Mouse (Mus musculus): ENCODE data around the gene Cntf.

The Cntf gene

DNA sequence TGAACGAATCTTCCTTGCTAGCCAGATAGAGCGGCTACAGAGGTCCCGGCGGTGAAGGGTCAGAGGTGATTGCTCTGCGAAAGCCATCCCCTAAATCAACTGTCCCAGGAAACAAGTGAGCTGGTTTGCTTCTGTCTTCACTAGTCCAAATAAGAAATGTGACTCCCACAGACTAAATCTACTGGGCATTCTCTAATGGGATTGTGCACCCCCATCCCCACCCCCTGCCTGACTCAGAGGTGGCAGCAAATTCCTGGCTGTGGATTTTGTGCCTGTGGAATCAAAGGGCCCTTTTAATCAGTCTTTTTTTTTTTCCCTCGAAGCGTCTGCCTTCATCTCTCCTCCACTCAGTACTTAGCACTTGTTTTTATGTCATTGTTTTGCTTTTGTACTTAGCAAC lies at the start of gene Cntf:
Gene Cntf, minus strand, starts transcription at position 325 of the 400 bp plus-strand sequence.
- DNase-seq (ENCODE audit: low spot score in 2 of 2): no peak

DNA sequence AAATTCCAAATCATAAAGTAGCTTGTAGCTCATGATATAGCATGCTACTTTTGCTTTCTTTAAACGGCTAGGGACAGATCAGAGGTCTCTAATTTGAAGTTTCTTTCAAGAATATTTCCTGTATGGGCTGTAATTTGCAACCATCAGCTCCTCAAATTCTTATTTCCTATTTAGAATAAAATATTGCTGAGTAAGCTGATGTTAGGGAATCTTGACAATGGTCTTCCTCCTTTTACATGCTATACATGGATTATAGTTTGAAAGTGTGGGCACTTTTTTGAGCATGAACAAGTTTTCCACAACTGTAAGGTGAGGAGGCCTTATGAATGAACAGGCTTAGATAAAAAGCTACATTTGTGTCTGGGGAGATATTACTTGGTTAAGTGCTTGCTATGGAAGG lies 48.5 kb upstream of the Cntf start:
- DNase-seq (ENCODE audit: low spot score in 2 of 2): no peak

DNA sequence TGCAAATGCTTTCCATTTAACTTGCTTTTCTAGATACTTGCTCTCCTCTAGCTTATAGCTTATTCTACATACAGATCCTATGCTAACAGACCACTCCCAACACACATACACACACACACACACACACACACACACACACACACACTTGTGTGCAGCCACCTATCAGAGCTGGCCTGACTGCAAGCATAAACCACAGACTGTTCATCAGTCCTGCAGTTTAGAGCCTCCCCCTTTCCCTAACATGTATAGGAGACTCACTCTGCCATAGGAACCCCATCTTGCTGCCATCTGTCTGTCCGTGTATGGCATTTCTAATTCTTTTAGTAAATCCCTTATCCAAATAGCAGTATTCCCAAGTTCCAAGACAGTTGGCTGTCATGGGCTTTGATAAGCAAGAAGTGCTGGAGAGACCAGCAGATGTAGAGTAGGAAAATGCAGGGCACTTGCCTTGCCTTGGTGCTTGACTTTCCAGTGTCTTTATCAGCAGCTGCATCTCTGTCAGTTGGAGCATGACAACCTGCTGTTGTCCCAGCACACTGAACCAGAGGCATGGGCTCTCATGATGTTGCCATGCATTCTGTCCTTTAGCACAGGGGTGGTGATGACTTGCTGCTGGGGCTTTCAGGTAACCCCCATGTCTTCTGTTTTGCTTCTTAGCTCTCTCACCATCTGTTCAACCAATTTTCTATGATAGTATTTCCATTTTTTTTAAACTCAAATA lies 47.4 kb upstream of the Cntf start:
- DNase-seq (ENCODE audit: low spot score in 2 of 2): no peak

DNA sequence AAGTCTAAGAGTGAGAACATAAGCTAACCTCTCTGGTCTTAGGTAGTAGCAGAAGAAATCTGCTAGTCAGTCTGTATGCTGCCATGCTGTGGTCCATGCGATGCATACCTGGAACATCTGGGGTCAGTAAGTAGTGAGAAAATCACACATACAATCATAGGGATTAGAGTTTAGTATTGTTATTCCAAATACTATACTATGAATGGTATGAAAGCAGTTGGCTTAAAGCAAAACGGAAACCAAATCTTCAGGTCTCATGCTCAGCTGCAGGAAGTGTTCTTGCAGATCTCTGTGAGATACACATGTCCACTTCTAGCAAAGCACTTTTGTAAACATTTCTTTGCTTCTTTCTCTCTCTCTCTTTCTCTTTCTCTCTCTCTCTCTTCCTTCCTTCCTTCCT lies 40.8 kb upstream of the Cntf start:
- DNase-seq (ENCODE audit: low spot score in 2 of 2): no peak

DNA sequence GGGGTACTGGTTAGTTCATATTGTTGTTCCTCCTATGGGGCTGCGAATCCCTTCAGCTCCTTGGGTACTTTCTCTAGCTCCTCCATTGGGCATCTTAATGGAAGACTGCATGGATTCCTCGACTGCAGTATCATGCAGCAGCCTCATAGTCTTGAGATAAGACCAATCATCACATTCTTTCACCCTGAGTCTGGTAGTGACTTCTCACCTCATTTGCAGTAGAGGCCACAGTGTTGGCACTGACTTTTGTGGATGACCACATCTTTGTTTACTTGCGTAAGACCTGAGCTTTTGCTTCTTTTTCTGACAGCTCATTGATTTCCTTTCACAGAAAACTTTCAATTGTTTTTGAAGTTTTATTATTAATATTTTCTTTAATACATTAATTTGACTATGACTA lies 40.3 kb upstream of the Cntf start:
- DNase-seq (ENCODE audit: low spot score in 2 of 2): no peak

DNA sequence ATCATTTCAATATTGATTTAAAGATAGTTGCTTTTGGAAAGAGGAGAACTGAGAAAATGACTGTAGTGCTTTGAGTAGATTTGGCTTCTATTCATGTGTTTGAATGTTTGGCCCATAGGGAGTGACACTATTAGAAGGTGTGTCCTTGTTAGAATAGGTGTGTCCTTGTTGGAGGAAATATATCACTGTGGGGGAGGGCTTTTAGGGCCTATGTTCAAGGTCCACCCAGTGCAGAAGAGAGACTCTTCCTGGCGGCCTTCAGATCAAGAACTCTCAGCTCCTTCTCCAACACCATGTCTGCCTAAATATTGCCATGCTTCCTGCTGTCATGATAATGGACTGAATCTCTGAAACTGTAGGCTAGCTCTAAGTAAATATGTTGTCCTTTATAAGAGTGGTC lies 38.8 kb upstream of the Cntf start:
- DNase-seq (ENCODE audit: low spot score in 2 of 2): no peak

DNA sequence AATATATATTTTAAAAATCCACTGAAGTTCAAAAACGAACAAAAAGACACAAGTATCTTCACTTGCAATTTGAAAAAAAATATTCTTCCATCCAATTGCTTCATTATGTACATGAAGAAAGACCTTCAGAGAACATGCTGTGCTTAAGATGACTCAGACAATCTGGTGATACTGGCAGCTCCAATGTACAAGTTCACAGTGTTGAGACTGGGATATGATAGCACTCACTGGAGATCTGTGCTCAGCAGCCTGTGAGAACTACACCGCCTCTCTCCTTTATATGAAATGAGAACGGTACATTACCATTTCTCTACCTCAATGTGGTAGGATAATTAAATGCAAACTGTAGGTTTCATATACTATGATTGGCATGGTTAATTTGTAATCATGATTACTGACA lies 37.4 kb upstream of the Cntf start:
- peak; percentile 26 to 28 for DNase-seq (ENCODE audit: low spot score in 2 of 2)

DNA sequence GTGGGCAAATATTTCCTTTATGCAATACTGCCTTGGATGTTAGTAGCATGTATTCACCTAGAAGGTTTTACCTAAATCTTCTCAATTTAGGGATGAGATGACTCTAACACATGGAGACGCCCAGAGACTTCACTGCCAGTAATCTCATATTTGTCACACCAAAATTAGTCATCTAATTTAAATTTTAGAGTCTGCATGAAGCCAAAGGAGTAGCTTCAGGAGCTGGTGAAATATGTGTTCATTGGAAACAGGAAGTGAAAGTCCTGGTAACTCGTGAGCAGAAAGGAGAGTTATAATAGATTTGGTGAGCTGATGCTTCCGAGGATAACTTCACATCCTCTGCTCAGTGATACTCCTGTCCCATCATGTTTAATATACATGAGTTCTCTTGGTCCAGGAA lies 35.6 kb upstream of the Cntf start:
- DNase-seq (ENCODE audit: low spot score in 2 of 2): no peak

DNA sequence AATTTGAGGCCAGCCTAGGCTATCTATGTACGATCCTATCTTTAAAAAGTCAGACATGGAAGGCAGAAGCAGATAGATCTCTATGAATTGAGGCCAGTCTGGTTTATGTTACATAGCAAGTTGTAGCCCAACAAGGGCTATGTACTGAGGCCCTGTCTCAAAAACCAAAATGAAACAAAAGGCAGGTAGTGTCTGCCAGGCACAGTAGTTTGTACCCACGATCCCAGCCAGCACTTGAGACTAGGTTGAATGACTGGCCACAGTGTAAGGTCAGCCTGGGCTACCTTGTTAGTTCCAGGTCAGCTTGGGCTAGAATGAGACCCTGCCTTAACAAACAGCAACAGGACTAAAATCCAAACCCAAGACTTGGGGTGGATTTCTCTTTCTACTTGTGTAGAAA lies 35.2 kb upstream of the Cntf start:
- DNase-seq (ENCODE audit: low spot score in 2 of 2): no peak

DNA sequence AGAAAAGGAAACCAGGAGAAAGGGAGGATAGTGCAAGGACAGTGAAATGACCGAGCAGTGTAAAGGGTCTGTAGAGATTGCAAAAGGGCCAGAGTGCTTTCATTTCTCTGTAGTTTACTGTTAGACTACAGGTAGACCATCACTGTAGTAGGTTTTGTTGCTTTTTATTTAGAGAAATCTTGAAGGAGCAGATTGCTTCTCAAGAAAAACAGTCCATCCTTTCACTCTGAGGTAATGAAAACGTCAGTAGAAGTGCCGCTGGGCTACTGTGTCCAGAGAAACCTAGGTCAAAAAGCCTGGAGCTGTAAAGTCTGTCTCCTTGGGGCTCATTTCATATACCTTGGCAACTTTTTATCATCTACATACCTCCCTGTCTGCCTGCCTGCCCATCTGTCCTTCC lies 33.6 kb upstream of the Cntf start:
- DNase-seq (ENCODE audit: low spot score in 2 of 2): no peak

DNA sequence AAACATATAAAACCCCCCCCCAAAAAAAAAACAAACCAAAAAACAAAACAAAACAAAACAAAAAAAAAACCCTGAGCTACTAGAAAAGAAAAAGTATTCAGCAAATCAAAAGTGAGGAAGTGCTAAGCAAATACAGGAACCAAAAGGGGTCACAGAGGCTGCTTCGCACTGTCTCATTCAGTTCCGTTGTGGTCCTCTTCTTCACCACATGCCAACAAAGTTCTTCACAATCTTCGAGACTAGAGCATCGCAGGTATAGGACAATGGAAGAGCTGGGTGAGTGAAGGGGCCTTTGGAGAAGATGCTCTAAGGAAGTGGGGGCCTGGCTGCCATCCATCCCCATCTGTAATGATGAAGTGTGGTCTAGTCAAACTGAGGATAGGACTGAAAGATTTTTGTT lies 33.0 kb upstream of the Cntf start:
- DNase-seq (ENCODE audit: low spot score in 2 of 2): no peak

DNA sequence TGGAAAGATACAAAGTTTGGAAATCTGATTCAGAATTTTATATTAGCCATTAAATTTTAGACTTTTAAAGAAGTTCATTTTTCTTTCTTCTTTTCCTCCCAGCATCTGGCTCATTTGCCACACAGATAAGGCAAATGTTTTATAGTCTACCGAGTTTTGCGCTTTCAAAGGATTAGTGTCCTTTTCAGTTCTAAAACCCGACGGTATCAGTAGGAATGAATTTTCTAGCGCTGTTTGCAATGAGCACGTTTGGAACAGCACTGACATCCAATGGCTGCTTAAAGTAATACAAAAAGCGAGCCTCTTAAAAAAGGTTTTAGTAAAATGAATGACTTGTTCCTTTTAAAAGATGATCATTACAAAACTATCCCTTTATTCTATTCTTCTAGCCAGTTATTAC lies 31.6 kb upstream of the Cntf start:
- peak; percentile 13 to 31 for DNase-seq (ENCODE audit: low spot score in 2 of 2)

DNA sequence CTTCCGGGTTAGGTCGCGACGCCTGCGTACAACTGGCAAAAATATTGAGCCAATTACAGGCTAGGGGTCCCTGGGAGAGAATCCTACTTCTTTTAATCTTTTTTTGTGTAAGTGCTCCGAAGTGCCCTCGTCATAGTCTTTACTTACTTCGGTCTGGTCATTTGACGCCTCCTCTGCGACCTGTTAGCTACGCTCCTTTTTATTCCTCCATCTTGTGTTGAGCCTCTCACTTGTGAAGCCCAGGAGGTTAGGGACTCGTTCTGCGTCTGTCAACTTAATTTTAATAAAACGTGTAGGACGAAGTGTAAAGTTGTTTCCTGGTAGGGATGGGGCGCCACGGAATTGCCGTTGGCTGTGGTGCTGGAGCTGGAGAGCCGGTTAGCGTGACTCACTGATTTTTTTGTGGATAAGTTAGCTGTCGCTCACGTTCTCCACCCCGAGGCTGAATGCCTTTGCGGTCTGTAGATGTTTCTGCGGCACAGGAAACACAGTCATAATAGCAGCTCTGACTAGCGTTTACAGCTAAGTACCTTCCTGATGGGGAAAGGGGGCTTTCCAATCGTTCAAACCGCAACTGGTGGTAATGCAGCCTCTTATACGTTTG lies 31.0 kb upstream of the Cntf start:
- peak in 1 of 2 experiments; percentile 69 for DNase-seq (ENCODE audit: low spot score in 2 of 2)

DNA sequence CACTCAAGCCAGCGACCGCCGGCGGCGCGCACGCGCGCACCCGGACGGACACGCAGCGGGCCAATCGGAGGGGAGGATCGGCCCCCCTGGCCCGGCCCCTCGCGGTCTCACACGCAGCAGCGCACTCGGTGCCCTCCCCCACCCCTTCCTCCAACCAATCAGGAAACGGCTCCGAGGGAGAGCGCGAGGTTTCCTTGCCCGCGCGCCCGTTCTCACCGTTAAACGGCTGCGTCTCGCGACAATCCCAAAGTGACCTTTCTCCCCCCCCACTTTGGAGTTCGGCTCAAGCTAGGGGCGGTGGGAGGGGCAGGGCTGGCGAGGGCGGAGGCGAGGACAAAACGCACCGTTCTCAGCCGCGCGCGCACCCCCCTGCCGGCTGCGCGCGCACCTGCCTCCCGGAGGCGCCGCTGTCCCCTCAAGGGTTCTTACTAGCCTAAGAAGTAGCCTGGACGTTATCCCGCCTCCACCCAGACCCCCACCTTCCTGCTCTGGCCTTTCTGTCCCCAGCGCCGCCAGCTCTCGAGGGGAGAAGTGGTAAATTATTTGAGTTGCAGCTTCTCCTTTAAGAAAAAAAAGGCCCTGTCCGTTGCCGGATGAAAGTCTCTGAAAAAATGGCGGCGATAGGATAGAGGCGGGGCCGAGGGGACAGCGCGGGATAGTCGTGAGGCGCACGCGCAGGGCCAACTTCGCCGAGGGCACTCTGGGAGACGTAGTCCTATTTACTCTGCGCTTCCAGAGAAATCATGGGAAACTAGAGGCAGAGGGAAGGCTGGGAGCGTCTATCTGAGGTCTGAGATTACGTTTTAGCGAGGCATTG lies 30.3 kb upstream of the Cntf start, which contains the start of the genes Zfp91 and Lpxn:
Gene Zfp91, minus strand, starts transcription at position 616 of the 817 bp plus-strand sequence.
Gene Lpxn, plus strand, starts transcription at position 683 of the 817 bp plus-strand sequence.
- peak; percentile 96 for DNase-seq (ENCODE audit: low spot score in 2 of 2)

DNA sequence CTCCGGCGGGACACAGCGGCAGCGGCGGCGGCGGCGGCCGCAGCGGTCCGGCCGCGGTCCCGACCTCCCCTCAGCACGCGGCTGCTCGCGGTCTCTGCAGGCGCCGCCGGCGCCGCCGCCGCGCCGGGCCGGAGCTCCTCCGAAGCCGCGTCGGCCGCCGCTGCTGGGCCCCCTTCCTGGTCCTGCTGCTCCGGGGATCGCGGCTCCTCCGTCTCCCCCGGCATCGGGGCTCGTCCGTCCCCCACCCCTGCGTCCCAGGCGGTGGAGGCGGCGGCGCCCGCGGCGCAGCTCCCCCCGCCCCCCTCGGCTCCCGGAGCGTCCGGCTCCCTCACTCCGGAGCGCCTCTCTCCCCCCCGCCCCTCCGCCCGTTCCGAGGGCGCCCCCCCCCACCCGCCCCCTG lies 29.7 kb upstream of the Cntf start:
- DNase-seq (ENCODE audit: low spot score in 2 of 2): no peak

DNA sequence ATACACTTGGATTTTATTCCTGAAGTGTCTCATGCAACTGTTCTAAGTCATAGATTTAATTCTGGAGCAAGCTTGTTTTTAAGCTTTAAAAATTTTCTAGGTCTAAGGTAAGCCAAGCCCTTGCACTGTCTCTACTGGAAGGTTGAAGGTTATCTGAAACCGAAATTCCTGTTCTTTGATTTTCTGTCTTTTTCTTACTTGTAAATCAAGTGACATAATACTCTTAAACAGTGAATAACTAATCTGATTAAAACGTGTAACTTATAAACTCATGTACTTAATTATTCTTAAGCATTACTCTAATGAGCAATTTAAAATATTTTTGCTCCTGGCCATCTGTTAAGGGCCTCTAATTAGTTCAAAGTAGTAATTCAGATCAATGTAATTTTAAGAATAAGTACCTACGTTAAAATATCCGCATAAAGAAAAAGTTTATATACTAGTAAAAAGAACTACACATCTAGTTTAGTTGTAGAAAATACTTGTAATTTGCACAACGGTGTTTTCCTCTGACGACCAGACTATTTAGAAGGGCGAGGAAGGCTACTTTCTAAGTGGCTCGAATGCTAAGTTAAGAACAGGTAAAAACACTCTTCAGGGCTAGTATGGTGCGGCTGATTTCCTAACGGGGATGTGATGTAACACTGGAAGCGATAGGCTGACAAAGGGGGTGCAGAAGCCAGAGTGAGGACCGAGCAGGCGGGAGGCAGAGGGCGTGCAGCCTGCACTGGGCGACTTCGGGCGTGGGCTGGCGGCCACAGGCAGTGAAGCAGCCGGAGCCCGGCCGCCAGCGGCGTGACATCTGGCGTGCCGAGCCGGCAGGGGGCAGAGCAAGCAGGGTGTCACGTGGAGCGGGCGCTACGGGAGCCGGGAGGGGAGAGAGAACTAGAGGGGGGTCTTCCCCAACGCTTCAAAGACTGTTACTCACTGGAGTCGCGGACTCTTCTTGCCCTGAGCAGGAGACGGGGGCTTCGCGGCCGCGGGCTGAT lies 28.9 kb upstream of the Cntf start:
- DNase-seq (ENCODE audit: low spot score in 2 of 2): peak; percentile 93

DNA sequence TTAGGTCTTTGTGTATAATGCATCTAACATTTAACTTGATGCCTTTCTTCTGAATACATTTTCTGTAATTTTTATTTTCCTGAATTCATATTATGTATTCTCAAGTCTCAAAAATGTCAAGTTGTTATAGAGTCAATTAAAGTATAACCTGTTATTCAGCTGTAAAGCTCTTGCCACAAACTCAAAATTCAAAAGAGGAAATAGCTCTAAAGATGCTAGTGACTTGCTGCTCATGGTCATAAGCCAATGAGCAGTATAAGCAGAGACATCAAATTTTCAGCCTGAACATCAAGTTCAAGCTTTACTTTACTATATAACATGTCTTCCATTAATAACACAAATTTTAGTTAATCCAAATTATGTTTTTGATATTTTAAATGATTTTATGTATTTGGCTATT lies 26.9 kb upstream of the Cntf start:
- no peak for DNase-seq (ENCODE audit: low spot score in 2 of 2)

DNA sequence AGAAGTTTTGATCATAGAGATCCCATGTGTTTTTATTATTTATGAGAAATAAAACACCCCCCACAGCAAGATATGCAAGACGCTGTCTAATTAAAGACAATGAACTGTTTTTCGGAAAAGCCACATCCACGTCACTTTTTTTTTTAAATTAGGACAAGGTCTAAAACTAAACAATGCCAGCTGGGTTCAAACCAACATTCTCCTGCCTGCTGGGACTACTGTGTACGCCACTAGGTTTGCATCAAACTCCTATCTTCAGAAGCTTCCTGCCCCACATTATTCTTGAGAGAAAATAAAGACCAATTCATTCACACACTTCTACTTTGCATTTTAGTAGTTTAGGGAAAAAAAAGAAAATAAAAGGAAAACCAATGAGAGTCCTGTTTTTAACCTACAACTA lies 22.3 kb upstream of the Cntf start:
- DNase-seq (ENCODE audit: low spot score in 2 of 2): no peak

DNA sequence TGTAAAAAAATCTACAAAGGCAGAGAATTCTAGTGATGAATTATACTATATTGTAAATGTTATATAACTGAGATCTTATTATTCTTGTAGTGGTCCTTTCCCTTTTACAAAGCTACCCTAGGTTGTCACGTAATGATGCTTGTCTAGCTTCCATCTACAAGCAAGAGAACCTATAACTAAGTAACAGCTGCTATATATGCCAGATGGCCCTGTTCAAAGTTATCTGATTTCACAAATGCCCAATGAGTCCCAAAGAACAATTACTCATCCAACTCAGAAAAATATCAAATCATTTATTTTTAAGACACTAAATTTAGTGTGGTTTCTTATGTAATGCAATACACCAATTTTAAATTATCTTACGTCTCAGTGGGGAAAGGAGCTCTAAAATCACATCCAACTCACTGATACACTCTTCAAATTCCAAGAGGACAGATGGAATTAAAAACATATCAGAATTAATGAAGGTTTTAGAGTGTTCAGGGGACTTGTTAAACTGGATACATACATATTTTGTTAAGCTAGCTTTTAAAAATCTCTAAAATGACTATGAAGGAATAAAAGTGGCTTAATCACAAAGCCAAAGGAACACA lies 21.5 kb upstream of the Cntf start:
- no peak for DNase-seq (ENCODE audit: low spot score in 2 of 2)

DNA sequence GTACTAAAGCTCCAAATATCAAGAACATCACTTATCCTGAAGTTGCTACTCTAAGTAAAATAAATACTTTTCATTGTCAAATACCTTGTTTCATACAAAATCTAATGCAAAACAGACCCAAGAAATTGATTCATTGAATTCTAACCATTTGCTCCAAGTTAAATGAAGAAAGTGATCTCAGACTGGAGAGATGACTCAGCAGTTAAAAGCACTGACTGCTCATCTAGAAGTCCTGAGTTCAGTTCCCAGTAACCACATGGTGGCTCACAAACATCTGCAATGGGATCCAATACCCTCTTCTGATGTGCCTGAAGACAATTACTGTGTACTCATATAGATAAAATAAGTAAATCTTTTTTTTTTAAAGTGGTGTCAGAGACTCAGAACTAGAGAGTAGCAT lies 15.0 kb upstream of the Cntf start:
- DNase-seq (ENCODE audit: low spot score in 2 of 2): no peak

DNA sequence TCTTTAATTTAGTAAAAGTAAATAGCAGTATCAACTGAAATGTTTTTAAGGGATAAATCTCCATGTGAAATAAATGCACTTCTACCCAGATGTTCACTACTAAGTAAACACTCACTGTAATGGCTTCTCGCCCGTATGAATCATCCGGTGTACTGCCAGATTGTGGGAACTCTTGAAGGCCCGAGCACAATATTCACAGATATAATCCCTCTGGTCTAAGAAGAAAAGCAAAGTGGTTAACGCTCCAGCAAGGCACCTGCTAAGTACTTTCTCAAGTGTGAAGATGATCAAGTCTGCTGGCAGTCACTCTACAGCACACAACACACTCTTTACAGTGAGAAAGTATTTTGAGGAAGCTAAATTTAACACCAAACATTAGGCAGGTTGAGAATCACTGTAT lies 5.5 kb upstream of the Cntf start:
- DNase-seq (ENCODE audit: low spot score in 2 of 2): no peak

All from right cerebral cortex, adult 2 months (tissue).